Mouse (Mus musculus): ENCODE measurements around the gene Trove2.
A peak's percentile ranks its signal among the peaks of the same experiment; 100 is the strongest.
"Not testable (repeated sequence)": the region's sequence is repeated elsewhere in the genome, so short reads cannot be mapped to it uniquely, and the experiment has no call there.

The Trove2 gene

DNA sequence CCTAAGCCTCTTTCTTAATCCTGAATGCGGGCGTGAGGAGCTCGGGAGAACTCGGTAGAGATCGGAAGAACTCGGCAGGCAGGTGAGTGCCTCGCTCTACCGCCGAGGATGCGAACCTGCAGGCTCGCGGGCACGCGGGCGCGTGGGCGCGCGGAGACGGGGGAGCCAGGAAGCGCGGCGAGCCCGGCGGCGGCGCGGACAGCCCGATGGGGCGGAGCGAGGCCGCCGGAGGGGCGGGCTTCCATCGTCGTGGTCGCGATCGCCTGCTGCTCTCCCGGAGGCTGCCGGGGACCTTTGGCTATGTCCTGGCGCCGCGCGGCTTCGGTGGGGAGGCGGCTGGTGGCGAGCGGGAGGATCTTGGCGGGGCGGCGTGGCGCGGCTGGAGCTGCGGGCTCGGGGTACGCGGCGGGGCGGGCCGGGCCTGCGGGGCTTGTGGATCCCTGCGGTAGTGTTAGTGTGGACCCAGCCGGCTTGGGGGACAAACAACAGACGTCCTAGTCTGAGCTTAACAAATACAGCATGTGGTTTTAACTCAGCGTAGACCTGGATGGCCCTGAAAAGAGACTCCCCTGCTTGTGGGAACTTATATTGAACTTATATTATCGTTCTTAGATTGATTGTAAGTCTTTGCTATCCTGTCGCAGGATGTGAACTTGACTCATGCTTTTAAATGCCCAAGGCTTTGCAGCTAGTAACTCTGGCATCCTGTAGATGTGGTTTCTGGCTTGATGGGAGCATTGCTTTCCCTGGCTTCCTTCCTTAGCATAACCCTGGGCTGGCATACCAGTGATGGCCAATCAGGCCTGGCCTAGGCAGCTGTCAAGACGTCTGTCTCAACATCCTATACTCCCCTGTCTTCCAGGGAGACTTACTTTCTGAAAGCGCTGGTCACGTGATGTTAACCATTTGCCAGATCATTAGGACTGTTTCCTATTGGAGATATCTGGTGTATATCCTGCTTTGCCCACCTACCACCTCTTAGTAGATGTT lies 37.2 kb downstream of the Trove2 start:
- peak; percentile 78 for DNase-seq (ENCODE audit: low spot score)

DNA sequence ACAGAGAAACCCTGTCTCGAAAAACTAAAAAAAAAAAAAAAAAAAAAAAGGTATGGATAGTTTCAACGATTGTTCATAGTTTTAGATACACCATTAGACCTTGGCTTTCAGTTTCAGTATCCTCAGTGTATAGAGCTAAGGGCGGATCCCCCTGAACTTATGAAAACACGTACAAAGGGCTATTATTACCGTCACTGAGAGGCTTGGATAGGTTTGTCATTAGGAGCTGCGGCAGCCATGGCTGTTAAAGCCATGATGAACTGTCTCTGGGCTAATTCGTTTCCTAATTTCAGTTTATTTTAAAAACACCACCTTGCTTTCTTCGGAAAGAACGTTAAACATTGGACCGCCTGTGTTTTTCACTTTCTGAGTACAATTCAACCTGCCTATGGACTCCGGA lies 38.1 kb downstream of the Trove2 start:
- peak; percentile 36 for DNase-seq (ENCODE audit: low spot score)

DNA sequence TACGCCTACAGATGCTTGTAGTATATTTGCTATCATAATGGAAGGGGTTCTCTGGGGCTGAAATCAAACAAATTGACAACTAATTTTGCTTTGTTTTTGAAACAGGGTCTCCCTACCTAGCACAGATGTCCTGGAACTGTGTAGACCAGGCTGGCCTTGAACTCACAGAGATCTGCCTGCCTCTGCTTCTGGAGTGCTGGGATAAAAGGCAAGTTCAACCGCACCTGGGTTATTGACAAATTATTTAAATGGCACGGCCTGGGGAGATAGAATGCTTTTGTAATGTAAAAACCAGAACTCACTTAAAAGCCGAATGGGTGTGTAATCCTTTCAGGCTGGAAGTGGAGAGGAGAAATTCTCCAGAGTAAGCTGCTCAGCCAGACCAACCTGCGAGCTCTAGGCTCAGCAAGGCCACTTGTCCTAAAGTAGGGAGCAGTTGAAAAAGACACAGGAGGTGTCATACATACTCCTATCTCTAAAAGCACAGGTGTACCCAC lies 42.9 kb downstream of the Trove2 start:
- DNase-seq (ENCODE audit: low spot score), result no peak

DNA sequence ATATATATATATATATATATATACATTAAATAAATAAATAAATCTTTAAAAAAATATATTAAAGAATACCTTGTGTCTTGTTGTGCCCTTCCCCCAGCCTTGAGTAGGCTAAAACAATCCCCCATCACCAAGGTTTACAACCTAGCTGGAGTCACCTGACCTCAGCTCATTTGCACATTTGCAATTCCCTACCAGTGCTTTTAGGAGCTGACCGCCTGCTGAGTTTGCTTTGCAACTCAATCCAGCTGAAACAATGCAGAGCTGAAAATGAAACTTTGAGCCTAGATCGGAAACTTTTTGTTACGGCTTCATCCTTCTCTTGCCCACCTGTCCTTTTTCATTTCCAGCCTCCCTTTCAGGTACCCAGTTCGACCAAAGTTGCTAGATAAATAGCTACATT lies 45.2 kb downstream of the Trove2 start:
- DNase-seq (ENCODE audit: low spot score), result no peak

DNA sequence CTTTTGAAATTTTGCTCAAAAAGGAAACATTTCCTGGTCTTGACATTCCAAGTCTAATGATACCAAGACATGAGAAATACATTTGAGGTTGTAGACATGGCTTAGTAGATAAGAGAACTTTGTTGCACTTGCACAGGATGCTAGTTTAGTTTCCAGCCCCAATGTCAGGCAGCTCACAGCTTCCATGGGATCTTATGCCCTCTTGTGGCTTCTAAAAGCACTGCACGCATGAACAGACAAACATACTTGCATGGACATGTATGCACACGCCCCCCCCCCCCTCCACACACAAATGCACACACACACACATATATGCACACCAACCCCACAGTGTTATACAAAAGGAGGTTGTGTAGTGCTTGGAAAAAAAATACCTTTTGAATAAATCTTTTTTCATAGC lies 46.0 kb downstream of the Trove2 start:
- DNase-seq (ENCODE audit: low spot score), result peak; percentile 56

DNA sequence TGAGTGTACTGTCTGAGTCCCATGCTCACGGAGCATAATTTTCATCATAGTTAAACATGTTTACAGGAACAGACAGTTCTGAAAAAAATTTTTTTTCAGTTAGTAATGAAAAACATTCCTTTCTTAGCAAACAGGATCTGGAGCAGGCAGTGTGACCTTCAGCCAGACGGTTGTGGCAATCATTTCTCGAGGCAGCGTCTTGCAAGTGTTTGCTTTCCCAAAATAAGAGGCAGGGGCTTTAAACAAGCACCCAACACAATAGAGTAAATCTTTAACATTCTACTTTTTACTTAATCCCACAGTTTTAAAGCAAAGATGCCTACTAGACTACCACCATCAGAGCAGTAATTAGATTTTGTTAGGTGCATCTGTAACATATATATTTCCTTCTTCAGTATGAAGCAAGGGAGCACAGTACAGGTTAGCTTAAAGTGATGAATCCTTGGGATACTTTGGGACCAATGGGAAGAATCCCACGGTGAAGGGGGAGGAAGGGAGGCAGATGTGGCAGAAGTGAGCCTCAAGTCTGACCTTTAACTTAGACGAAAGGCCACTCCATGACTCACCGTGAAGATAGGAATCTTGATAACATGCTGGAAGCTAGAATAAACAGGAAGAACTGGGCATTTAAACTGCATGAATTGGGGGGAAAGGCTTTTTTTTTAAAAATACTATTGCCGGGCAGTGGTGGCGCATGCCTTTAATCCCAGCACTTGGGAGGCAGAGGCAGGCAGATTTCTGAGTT lies 49.0 kb downstream of the Trove2 start:
- no peak for DNase-seq (ENCODE audit: low spot score)

DNA sequence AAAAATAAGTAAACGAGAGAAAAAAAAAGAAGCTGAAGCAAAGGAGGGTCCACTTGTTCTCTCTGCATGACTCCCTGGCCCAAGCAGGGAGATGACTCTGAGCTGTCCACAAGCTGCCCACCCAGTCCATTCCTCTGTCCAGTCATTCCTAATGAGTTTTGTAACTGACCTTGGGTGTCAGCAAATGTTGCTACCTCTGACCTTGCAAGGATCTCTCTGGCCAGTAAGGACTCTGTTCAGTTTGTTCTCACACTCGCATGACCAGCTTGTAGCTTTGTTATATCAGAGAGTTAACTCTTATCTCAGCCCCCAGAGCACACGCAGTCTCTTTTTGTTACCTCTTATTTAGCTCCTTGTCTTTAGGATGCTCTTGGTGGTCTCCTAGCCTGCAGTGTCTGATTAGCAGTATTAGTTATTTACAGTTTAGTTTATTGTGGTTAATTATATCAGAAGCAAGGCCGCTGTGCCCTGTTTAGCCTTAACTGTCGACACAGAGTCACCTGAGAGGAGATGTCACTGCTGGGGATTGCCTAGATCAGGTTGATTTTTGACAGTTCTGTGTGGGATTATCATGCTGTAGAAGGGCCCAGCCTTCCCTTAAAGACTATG lies 52.3 kb downstream of the Trove2 start:
- no peak for DNase-seq (ENCODE audit: low spot score)

DNA sequence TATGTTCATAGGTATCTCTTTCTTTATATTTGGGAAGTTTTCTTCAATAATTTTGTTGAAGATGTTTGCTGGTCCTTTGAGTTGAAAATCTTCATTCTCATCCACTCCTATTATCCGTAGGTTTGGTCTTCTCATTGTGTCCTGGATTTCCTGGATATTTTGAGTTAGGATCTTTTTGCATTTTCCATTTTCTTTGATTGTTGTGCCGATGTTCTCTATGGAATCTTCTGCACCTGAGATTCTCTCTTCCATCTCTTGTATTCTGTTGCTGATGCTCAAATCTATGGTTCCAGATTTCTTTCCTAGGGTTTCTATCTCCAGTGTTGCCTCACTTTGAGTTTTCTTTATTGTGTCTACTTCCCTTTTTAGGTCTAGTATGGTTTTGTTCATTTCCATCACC lies 60.8 kb downstream of the Trove2 start, which contains the start of gene Glrx2:
TSS of gene Glrx2 (plus strand) at position 301 of the 400 bp plus-strand sequence.
- not testable (repeated sequence) for DNase-seq (ENCODE audit: low spot score)

DNA sequence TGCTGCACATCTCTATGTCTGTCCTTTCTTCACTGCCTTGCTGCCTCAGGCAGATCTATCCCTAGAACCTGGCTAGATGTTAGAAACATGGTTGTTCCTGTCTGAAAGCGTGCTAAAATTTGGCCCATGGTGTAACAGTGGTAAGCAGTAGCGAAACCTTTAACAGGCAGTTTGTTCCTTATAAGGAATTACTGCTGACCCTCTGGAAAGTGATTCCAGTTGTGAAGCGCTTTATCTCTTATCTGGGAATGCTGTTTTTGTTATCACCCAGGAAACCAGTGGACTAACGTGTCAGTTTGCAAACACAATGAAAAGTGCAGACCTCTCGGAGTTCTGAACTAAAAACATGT lies 66.3 kb downstream of the Trove2 start:
- no peak for DNase-seq (ENCODE audit: low spot score)

DNA sequence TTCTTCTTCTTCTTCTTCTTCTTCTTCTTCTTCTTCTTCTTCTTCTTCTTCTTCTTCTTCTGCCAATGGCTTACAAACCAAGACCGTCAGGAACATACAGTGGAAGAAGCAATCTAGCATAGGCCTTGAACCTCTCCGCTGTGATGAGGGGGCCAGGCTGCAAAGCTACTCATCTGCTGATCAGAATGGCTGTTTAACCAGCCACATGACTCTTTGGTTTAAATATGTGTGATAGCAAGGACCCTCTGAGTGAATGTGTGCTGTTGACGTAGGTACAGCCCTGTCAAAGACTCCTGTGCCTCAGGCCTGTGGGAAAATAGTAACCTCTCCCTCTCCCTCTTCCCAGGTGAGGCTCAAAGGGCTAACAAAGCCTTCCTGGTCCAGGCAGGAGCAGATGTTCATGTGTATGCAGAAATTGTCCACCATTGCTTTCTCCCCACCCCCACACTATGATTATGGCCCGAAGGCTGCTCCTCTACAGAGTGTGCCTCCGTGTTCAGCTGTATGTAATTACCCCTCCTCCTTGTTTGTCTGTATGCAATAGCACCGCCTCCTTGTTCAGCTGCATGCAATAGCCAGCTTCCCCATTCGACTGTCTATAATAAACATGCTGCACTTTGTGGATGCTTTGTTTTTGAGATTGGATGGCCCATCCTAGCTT lies 66.8 kb downstream of the Trove2 start:
- no peak for DNase-seq (ENCODE audit: low spot score)

DNA sequence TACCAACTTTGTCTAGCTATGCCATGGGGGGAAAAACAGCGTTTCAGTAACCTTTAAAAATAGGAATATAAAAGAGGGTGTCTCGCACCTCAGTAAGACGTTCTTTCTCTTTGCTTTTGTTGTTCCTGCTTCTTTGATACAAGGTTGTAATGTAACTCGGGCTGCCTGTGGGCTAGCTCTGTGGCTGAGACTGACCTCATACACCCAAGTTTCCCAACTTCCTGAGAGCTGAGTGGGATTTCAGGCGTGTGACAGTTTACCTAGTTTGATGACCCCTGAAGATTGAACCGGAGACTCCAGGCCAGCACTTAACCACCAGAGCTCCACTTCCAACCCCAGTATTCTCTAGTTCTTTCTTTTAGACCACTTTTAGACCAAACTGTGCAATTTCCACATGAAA lies 68.5 kb downstream of the Trove2 start:
- no peak for DNase-seq (ENCODE audit: low spot score)

DNA sequence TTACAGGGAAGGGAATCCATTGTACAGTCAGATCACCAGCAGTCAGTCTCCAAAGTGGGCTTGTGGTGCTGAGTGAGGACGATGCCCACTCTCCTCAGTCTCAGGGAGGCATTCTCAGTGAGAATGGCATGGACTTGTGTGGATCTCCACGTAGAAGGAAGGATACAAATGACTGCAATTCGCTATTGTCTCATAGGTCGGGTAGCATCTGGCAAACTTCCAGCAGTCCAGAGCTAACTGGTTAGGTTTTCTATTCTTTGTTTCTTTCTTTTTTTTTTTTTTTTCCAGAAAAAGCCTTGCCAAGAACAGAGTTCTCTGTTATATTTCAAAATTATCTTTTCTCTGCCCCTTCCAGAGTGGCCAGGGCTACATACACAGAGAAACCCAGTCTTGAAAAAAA lies 69.9 kb downstream of the Trove2 start:
- no peak for DNase-seq (ENCODE audit: low spot score)

DNA sequence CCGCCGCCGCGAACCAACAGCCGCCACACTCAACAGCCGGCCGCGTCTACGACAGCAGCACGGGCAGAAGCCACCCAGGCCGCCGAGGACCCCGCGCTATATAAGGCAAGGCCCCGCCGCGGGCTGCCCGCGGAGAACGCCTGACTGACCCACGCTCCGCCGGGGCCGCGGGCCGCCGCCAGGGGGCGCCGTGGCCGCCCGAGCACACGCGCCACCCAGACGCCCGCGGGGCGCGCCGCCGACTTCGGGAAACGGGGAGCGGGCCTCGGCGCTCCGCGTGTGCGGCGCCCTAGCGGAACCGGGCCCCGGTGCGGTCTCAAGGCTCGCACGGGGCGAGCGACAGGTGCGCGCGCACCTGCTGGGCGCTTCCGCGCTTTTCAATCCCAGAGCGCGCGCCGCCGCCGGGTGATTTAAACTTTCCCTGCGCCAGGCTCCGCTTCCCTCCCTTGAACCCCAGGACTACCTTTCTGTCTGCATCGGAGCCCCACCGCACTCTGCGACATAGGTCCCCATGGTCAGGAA lies 74.1 kb downstream of the Trove2 start, which contains the start of gene Cdc73:
TSS of gene Cdc73 (minus strand) at position 153 of the 522 bp plus-strand sequence.
- DNase-seq (ENCODE audit: low spot score), result peak; percentile 89

DNA sequence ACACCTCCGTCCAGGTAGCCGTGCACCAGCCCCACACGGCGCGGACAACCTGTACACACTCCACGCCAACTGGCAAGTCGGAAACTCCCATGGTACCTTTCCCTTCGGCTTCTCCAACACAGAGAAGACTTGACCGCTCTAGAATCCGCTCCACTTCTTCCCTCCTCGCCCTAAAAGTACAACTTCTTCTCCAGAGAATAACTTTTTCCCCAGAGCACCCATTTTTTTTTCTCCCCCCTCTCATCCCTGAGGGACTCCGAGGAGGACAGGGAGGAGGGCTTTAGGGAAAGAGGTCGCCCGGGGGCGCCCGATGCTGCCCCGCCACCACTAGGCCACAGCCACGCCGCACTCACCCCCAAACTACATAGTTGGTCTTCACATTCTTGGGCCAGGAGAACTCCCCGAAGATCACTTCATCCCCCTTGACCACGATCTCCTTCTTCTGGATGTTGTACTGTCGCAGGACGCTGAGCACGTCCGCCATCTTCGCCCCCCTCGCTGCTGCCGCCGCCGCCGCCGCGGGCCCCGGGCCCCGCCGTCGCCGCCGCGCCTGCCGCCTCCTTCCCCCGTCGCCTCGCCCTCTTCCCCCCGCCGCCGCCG lies 74.6 kb downstream of the Trove2 start:
- peak; percentile 63 for DNase-seq (ENCODE audit: low spot score)

DNA sequence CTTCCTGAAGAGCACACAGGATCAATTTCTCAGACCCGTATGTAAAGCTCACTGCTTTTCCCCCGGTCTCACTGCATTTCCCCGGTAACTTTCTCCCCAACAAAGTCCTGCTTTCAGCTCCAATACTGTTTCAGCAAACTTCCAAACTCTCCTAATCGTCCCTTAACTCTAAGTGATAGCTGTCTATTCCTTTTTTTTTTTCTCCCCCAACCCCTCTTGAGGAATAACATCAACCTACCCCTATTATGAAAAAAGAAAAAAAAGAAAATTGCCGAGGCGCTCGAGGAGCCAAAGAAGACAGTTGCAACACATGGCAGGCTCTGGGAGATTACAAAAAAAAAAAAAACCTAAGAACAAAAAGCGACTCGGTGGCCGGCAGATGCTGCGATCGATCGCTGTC lies 75.1 kb downstream of the Trove2 start:
- DNase-seq (ENCODE audit: low spot score), result peak; percentile 46

All from embryo, embryonic 10.5 days (tissue).